Mouse (Mus musculus) myocyte (in vitro differentiated cells): ENCODE results near the gene Rgs3. TPM values are rescaled to one million over a fixed set of nuclear protein-coding genes. Genes with fewer than 3 reads are reported as not detected.

Source experiments
- H3K27me3 ChIP-seq: one replicate; pipeline ENCODE4 v1.6.1; 2011; ENCODE audit not compliant: control insufficient read depth, insufficient read depth, insufficient read length
- H3K36me3 ChIP-seq: one replicate; pipeline ENCODE4 v1.6.1; 2011; ENCODE audit not compliant: control insufficient read depth, insufficient read depth
- H3K4me2 ChIP-seq: one replicate; pipeline ENCODE4 v1.6.1; 2011; ENCODE audit warnings: low read depth, control low read depth
- H3K4me3 ChIP-seq: one replicate; pipeline ENCODE4 v1.5.1; 2011; ENCODE audit warnings: mild to moderate bottlenecking, control low read depth, moderate library complexity
- H3K79me2 ChIP-seq: one replicate; pipeline ENCODE4 v1.6.1; 2011; ENCODE audit not compliant: control insufficient read depth, insufficient read depth
- H3ac ChIP-seq: one replicate; pipeline ENCODE4 v1.6.1; 2011; ENCODE audit not compliant: control insufficient read depth, insufficient read length
- CEBPB ChIP-seq: IDR thresholded peaks from 2 replicates; pipeline ENCODE4 v1.6.1; 2011; ENCODE audit warnings: mild to moderate bottlenecking, moderate library complexity; ENCODE audit not compliant: poor library complexity, insufficient read depth, severe bottlenecking
- E2F4 ChIP-seq: IDR thresholded peaks from one replicate; pipeline ENCODE4 v1.6.1; 2011; ENCODE audit warnings: mild to moderate bottlenecking, control low read depth, moderate library complexity; ENCODE audit not compliant: insufficient read depth
- MAX ChIP-seq: IDR thresholded peaks from one replicate; pipeline ENCODE4 v1.6.1; 2011; ENCODE audit warnings: low read depth, mild to moderate bottlenecking, control low read depth
- MYOD1 ChIP-seq, 3 experiments: IDR thresholded peaks; one replicate each; pipeline ENCODE4 v1.6.1; 2011; ENCODE audit warnings: control low read depth in 2 of 3, low read depth in 2 of 3, mild to moderate bottlenecking in 2 of 3, moderate library complexity in 1 of 3; ENCODE audit not compliant: insufficient read length in 2 of 3, control insufficient read depth in 1 of 3
- MYOG ChIP-seq, 3 experiments: IDR thresholded peaks; one replicate each; pipeline ENCODE4 v1.6.1; 2011; ENCODE audit warnings: control low read depth in 2 of 3, low read depth in 2 of 3, mild to moderate bottlenecking in 2 of 3; ENCODE audit not compliant: insufficient read length in 2 of 3, control insufficient read depth in 1 of 3, insufficient read depth in 1 of 3
- POLR2A ChIP-seq: IDR thresholded peaks from one replicate; pipeline ENCODE4 v1.6.1; 2011; ENCODE audit warnings: low read depth, mild to moderate bottlenecking, control low read depth, moderate library complexity; ENCODE audit not compliant: insufficient read length
- POLR2AphosphoS2 ChIP-seq: IDR thresholded peaks from one replicate; pipeline ENCODE4 v1.6.1; 2011; ENCODE audit warnings: low read depth, control low read depth; ENCODE audit not compliant: insufficient read length
- REST ChIP-seq: IDR thresholded peaks from one replicate; pipeline ENCODE4 v1.6.1; 2011; ENCODE audit warnings: mild to moderate bottlenecking, control low read depth, moderate library complexity; ENCODE audit not compliant: insufficient read depth, insufficient read length
- SRF ChIP-seq: IDR thresholded peaks from one replicate; pipeline ENCODE4 v1.6.1; 2011; ENCODE audit warnings: low read depth; ENCODE audit not compliant: control insufficient read depth, insufficient read length
- TCF12 ChIP-seq: IDR thresholded peaks from one replicate; pipeline ENCODE4 v1.6.1; 2011; ENCODE audit warnings: mild to moderate bottlenecking, control low read depth; ENCODE audit not compliant: poor library complexity, insufficient read depth, severe bottlenecking
- TCF3 ChIP-seq: IDR thresholded peaks from one replicate; pipeline ENCODE4 v1.6.1; 2011; ENCODE audit warnings: low read depth, control low read depth; ENCODE audit not compliant: insufficient read length
- USF1 ChIP-seq: IDR thresholded peaks from one replicate; pipeline ENCODE4 v1.6.1; 2011; ENCODE audit warnings: low read depth, mild to moderate bottlenecking, control low read depth, moderate library complexity
- polyA plus RNA-seq: library from polyadenylated mRNA; unstranded; fragments of >200 nt; fragmentation: generic; extraction: Trizol; gene quantifications from one replicate; pipeline ENCODE4 v1.2.1, GENCODE M21; 2012; ENCODE audit warnings: missing spikeins

The Rgs3 gene
- polyA plus RNA-seq, 1 experiment: 40.4 TPM

GRCm38 (mm10) chr4:62735291-62735690, 175.6 kb downstream of the Rgs3 start:
- TF ChIP-seq TCF3 (no peak), USF1 (no peak), TCF12 (no peak), REST (no peak), MYOD1 (IDR thresholded peaks at IDR 0.05; ENCODE audit: control insufficient read depth in 1 of 3, insufficient read length in 2 of 3, low read depth in 2 of 3) (no peak), E2F4 (no peak), POLR2AphosphoS2 (no peak), MYOG (IDR thresholded peaks at IDR 0.05; ENCODE audit: control insufficient read depth in 1 of 3, insufficient read depth in 1 of 3, insufficient read length in 2 of 3, low read depth in 2 of 3) (no peak), MAX (no peak), POLR2A (no peak), CEBPB (no peak), SRF (no peak)
- Histone ChIP-seq H3K79me2 (no peaks in the 10 kb centered on the region), H3K27me3 (no peaks in the 10 kb centered on the region), H3K36me3 (no peaks in the 10 kb centered on the region), H3K4me2 (peak overlapping the region; percentile 86), H3K4me3 (no peak overlapping the region), H3ac (no peak overlapping the region)

- H3K4me2 ChIP-seq: peak overlapping the region; percentile 86
- H3K36me3 ChIP-seq: no peaks in the 10 kb centered on the region
- H3K27me3 ChIP-seq: no peaks in the 10 kb centered on the region
- H3K79me2 ChIP-seq: no peaks in the 10 kb centered on the region
- H3K4me3 ChIP-seq: no peak overlapping the region
- no peak overlapping the region for H3ac ChIP-seq
- TF ChIP-seq POLR2A: no peak
- TF ChIP-seq USF1: peak; percentile 26
These were observed 176.2 kb downstream of the Rgs3 start for GRCm38 (mm10) chr4:62735878-62736277.

- H3K79me2 ChIP-seq: no peaks in the 10 kb centered on the region
- H3ac ChIP-seq: no peak overlapping the region
- no peak overlapping the region for H3K4me3 ChIP-seq
- TF ChIP-seq POLR2AphosphoS2: no peak
- TF ChIP-seq TCF12: no peak
- no peak for TF ChIP-seq USF1
- no peak for TF ChIP-seq POLR2A
- no peak for TF ChIP-seq REST
- no peak for TF ChIP-seq E2F4
- no peak for TF ChIP-seq MAX
- TF ChIP-seq SRF: no peak
- TF ChIP-seq TCF3: no peak
- no peak for TF ChIP-seq CEBPB
- TF ChIP-seq MYOD1 (IDR thresholded peaks at IDR 0.05; ENCODE audit: control insufficient read depth in 1 of 3, insufficient read length in 2 of 3, low read depth in 2 of 3): peak in 1 of 3 experiments; percentile 28
- TF ChIP-seq MYOG (IDR thresholded peaks at IDR 0.05; ENCODE audit: control insufficient read depth in 1 of 3, insufficient read depth in 1 of 3, insufficient read length in 2 of 3, low read depth in 2 of 3): peak in 1 of 3 experiments; percentile 63
- peak overlapping the region; percentile 86 for H3K4me2 ChIP-seq
- H3K36me3 ChIP-seq: no peaks in the 10 kb centered on the region
- H3K27me3 ChIP-seq: no peaks in the 10 kb centered on the region
These were observed 176.8 kb downstream of the Rgs3 start for GRCm38 (mm10) chr4:62736421-62736820.

- H3K4me2 ChIP-seq: peak overlapping the region; percentile 86
- TF ChIP-seq TCF3 (no peak), TCF12 (no peak), POLR2AphosphoS2 (no peak), MAX (no peak), MYOD1 (IDR thresholded peaks at IDR 0.05; ENCODE audit: control insufficient read depth in 1 of 3, insufficient read length in 2 of 3, low read depth in 2 of 3) (no peak), SRF (no peak), E2F4 (no peak), CEBPB (no peak), REST (no peak), MYOG (IDR thresholded peaks at IDR 0.05; ENCODE audit: control insufficient read depth in 1 of 3, insufficient read depth in 1 of 3, insufficient read length in 2 of 3, low read depth in 2 of 3) (no peak), USF1 (no peak), POLR2A (no peak)
- no peaks in the 10 kb centered on the region for H3K27me3 ChIP-seq
- H3K79me2 ChIP-seq: no peaks in the 10 kb centered on the region
- no peak overlapping the region for H3ac ChIP-seq
- no peak overlapping the region for H3K4me3 ChIP-seq
- H3K36me3 ChIP-seq: no peaks in the 10 kb centered on the region
These were observed 177.3 kb downstream of the Rgs3 start for GRCm38 (mm10) chr4:62736904-62737303.

GRCm38 (mm10) chr4:62737983-62738695, 178.5 kb downstream of the Rgs3 start:
- peak overlapping the region; percentile 67 for H3K4me2 ChIP-seq

More at GRCm38 (mm10) chr4:62737983-62738695, 178.5 kb downstream of the Rgs3 start:
- H3ac ChIP-seq: no peak overlapping the region
- peak in 2 of 3 experiments; percentile 67 to 73 for TF ChIP-seq MYOD1 (IDR thresholded peaks at IDR 0.05; ENCODE audit: control insufficient read depth in 1 of 3, insufficient read length in 2 of 3, low read depth in 2 of 3)
- TF ChIP-seq TCF12: peak; percentile 7
- no peak for TF ChIP-seq POLR2AphosphoS2
- no peak for TF ChIP-seq MAX
- TF ChIP-seq MYOG (IDR thresholded peaks at IDR 0.05; ENCODE audit: control insufficient read depth in 1 of 3, insufficient read depth in 1 of 3, insufficient read length in 2 of 3, low read depth in 2 of 3): peak in 1 of 3 experiments; percentile 31
- peak; percentile 87 for TF ChIP-seq USF1
- no peaks in the 10 kb centered on the region for H3K79me2 ChIP-seq
- H3K36me3 ChIP-seq: no peaks in the 10 kb centered on the region
- H3K4me3 ChIP-seq: no peak overlapping the region
- no peaks in the 10 kb centered on the region for H3K27me3 ChIP-seq
